ENCODE assay signal across 8 mouse cellular contexts in the genomic region with DNA sequence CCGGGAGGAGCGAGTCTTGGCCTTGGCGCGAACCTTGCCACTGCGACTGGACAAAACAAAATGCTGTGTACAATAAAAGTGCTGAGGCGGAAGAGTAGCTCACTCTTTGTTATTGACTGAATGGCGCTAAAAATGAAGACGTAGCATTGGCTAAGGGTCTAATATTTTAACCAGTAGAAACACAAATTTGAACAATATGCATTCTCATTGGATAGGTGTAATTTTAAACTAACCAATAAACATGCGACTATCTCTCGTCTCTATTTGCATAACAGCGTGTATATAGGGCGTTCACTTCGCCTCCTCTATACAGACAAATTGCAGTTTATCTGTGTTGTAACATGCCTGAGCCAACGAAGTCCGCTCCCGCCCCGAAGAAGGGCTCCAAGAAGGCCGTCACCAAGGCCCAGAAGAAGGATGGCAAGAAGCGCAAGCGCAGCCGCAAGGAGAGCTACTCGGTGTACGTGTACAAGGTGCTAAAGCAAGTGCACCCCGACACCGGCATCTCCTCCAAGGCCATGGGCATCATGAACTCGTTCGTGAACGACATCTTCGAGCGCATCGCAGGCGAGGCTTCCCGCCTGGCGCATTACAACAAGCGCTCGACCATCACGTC. TPM values are rescaled to one million over a fixed set of nuclear protein-coding genes. Genes with fewer than 3 reads are reported as not detected.
DNase-seq lines count a peak whose midpoint lies in the region; ATAC-seq and TF ChIP-seq lines count a peak whose summit lies in the region.
"Not testable (repeated sequence)": the region's sequence is repeated elsewhere in the genome, so short reads cannot be mapped to it uniquely, and the experiment has no call there.

A gene (plus strand): TSS at position 288 of the 616 bp plus-strand sequence.

- peak; percentile 81 for DNase-seq in ES-E14 (ENCODE audit: low read depth, low spot score)
- DNase-seq in cerebellum, adult 11 months: peak; percentile 53
- peak; percentile 40 to 43 for DNase-seq in heart, postnatal 14 days
- peak; percentile 62 to 77 for DNase-seq in kidney, postnatal 4 days
- peak; percentile 86 to 94 (median 91) for DNase-seq in liver, embryonic 14.5 days (ENCODE audit: low read depth in 3 of 3, low spot score in 3 of 3)
- DNase-seq in natural killer cell, adult 2 months (ENCODE audit: low spot score in 2 of 2): peak; percentile 56
- peak; percentile 64 for DNase-seq in stomach, postnatal 0 days (ENCODE audit: low spot score)

- not testable (repeated sequence) for H3K36me3 ChIP-seq in ES-E14 (ENCODE audit: control insufficient read depth, insufficient read depth, low read length, poor library complexity, severe bottlenecking); forebrain, embryonic 13.5 days (ENCODE audit: poor library complexity, severe bottlenecking); liver, embryonic 14.5 days (replicated peaks; ENCODE audit: control insufficient read depth, insufficient read depth, low read depth); stomach, postnatal 0 days (ENCODE audit: control insufficient read depth, insufficient read depth, low read length)

- intact Hi-C loops in heart, postnatal 14 days (cut with DNase I): not testable (repeated sequence)

- peak within 1 kb of the TSS; percentile 61 to 74 for H3K4me3 ChIP-seq in ES-E14 (ENCODE audit: insufficient read depth in 1 of 2, low read depth in 1 of 2, low read length in 2 of 2, poor library complexity in 1 of 2, severe bottlenecking in 1 of 2)
- peak within 1 kb of the TSS; percentile 40 for H3K4me3 ChIP-seq in forebrain, embryonic 13.5 days
- peak within 1 kb of the TSS; percentile 55 to 57 for H3K4me3 ChIP-seq in liver, embryonic 14.5 days (ENCODE audit: insufficient read depth in 1 of 2, low read depth in 2 of 2, low read length in 2 of 2)
- H3K4me3 ChIP-seq in stomach, postnatal 0 days (ENCODE audit: low read depth, low read length): peak within 1 kb of the TSS; percentile 33

- not testable (repeated sequence) for H3K4me1 ChIP-seq in ES-E14 (ENCODE audit: control insufficient read depth in 2 of 2, insufficient read depth in 2 of 2, low read length in 2 of 2, poor library complexity in 1 of 2); stomach, postnatal 0 days (replicated peaks; ENCODE audit: control insufficient read depth, insufficient read depth)
- peaks cover 39% of the 10 kb centered on the region for H3K4me1 ChIP-seq in forebrain, embryonic 13.5 days
- peaks cover 11 to 17% of the 10 kb centered on the region in 2 experiments for H3K4me1 ChIP-seq in liver, embryonic 14.5 days (replicated peaks; ENCODE audit: control insufficient read depth in 2 of 2, insufficient read depth in 2 of 2, low read length in 1 of 2)

- peak within 1 kb of the TSS; percentile 90 for H3K9ac ChIP-seq in ES-E14 (ENCODE audit: insufficient read depth, low read depth, low read length, poor library complexity, severe bottlenecking)
- H3K9ac ChIP-seq in forebrain, embryonic 13.5 days: peak within 1 kb of the TSS; percentile 71
- H3K9ac ChIP-seq in liver, embryonic 14.5 days (replicated peaks): peak within 1 kb of the TSS; percentile 95
- peak within 1 kb of the TSS; percentile 31; the same call in 1 of the 2 replicates for H3K9ac ChIP-seq in stomach, postnatal 0 days (ENCODE audit: low read length)

- TF ChIP-seq CTCF in liver, embryonic 14.5 days (IDR thresholded peaks at IDR 0.05; ENCODE audit: low read depth); stomach, postnatal 0 days (IDR thresholded peaks at IDR 0.05; ENCODE audit: low read depth): not testable (repeated sequence)

- H3K27ac ChIP-seq in ES-E14 (ENCODE audit: insufficient read depth, low read depth, low read length, poor library complexity, severe bottlenecking): peak within 1 kb of the TSS; percentile 98
- H3K27ac ChIP-seq in forebrain, embryonic 13.5 days: peak within 1 kb of the TSS; percentile 92
- H3K27ac ChIP-seq in liver, embryonic 14.5 days: peak within 1 kb of the TSS; percentile 98
- H3K27ac ChIP-seq in stomach, postnatal 0 days (replicated peaks): peak within 1 kb of the TSS; percentile 82

- in situ Hi-C loops in ES-E14 (cut with MboI; ENCODE audit: low sequenced_read_pairs in 2 of 2, unreplicated experiment in 2 of 2): loop anchor here in 1 of 2 experiments (25.0 kb wide), 1 partner anchor 560 kb away; no protein-coding TSS in a partner anchor

- TF ChIP-seq EP300 in liver, embryonic 14.5 days (IDR thresholded peaks at IDR 0.05; ENCODE audit: low read depth): peak; percentile 71
- not testable (repeated sequence) for TF ChIP-seq EP300 in stomach, postnatal 0 days (optimal IDR thresholded peaks at IDR 0.05)

- WGBS in forebrain, embryonic 13.5 days: under 1% methylated on average over 37 of the region's 37 CpGs
- under 1% methylated on average over 31 of the region's 37 CpGs for WGBS in liver, embryonic 14.5 days (ENCODE audit: insufficient replicate concordance)
- under 1% methylated on average over 34 of the region's 37 CpGs for WGBS in stomach, postnatal 0 days

- peak within 1 kb of the TSS; percentile 66 for H3K4me2 ChIP-seq in forebrain, embryonic 13.5 days
- peak within 1 kb of the TSS; percentile 80 for H3K4me2 ChIP-seq in liver, embryonic 14.5 days (ENCODE audit: low read depth)
- H3K4me2 ChIP-seq in stomach, postnatal 0 days (replicated peaks; ENCODE audit: low read depth): peak within 1 kb of the TSS; percentile 58

- H3K27me3 ChIP-seq in forebrain, embryonic 13.5 days; liver, embryonic 14.5 days (ENCODE audit: control insufficient read depth, insufficient read depth, low read length); stomach, postnatal 0 days (ENCODE audit: control insufficient read depth, insufficient read depth, low read length): not testable (repeated sequence)

- not testable (repeated sequence) for H3K9me3 ChIP-seq in ES-E14 (ENCODE audit: control insufficient read depth, insufficient read depth, low read depth, low read length); forebrain, embryonic 13.5 days (replicated peaks); liver, embryonic 14.5 days (ENCODE audit: control insufficient read depth, low read length); stomach, postnatal 0 days (ENCODE audit: control insufficient read depth, low read length)

- ATAC-seq in forebrain, embryonic 13.5 days: peak; percentile 98
- ATAC-seq in liver, embryonic 14.5 days (ENCODE audit: insufficient read depth): peak; percentile 88
- peak; percentile 96 for ATAC-seq in stomach, postnatal 0 days (ENCODE audit: low FRiP score, low TSS enrichment)

TF ChIP-seq in ES-E14, 5 proteins besides CTCF, POLR2A, EP300 and RAD21:
- TF ChIP-seq MAFK (IDR thresholded peaks at IDR 0.05; ENCODE audit: insufficient read depth, low read depth, low read length): peak; percentile 50; the same call in 1 of the 2 replicates
- TF ChIP-seq CHD2 (IDR thresholded peaks at IDR 0.05; ENCODE audit: low read depth, low read length): peak; percentile 87

RNA-seq across cellular contexts. Expression of the gene that starts here (rescaled TPM):
- total RNA-seq in ES-E14 (2012; rRNA removed): 468 and 757 TPM in 2 replicates
- 5.9 and 6.9 TPM in 2 replicates for polyA plus RNA-seq in forebrain, embryonic 13.5 days (2015; fragmentation: Nextera tagmentation; extraction: Ambion mirVana)
- total RNA-seq in heart, postnatal 14 days (2021): 10 to 100 TPM; 21.5 to 40.5 TPM
- polyA plus RNA-seq in liver, embryonic 14.5 days (2012; rRNA removed): 18.2 and 36.3 TPM in 2 replicates
- 4.0 and 5.0 TPM in 2 replicates for polyA plus RNA-seq in liver, embryonic 14.5 days (2014; fragmentation: Nextera tagmentation; extraction: Ambion mirVana)
- polyA plus RNA-seq in stomach, postnatal 0 days (2015; fragmentation: Nextera tagmentation; extraction: Ambion mirVana): 0.56 and 1.0 TPM in 2 replicates

Comparison
In these comparisons a context has a peak if more than half of its experiments do, and no peak if none do; other contexts are left out.
1. Peak in every context shown above with its lines: DNase-seq, ATAC-seq, H3K4me3 ChIP-seq and H3K27ac ChIP-seq.
2. RNA of the gene that starts here (total RNA-seq): 468 to 757 TPM in ES-E14; 21.5 to 40.5 TPM in heart, postnatal 14 days; every median in the first group is over 10 times any median in the second.
3. H3K9ac ChIP-seq: peak in every context shown above with its lines; median percentile 95 in liver, embryonic 14.5 days; 90 in ES-E14; 71 in forebrain, embryonic 13.5 days; 31 in stomach, postnatal 0 days.